Mouse (Mus musculus) heart, embryonic 14.5 days (tissue): ENCODE data around the gene Mrpl52. TPM values are rescaled to one million over a fixed set of nuclear protein-coding genes. Genes with fewer than 3 reads are reported as not detected.

Source experiments
- ATAC-seq: fragments of 200-750 bp; cut with Nextera tagmentation; 2 replicates; pipeline ENCODE4 v1.8.0; 2017; ENCODE audit warnings: low read depth, moderate TSS enrichment; ENCODE audit not compliant: insufficient number of reproducible peaks, insufficient read depth, low FRiP score
- H3K27ac ChIP-seq, 2 experiments: fragments of 200-500 bp in 1 of 2; fragments of 300-500 bp in 1 of 2; sonication (generic) in 1 of 2; replicated peaks in 1 of 2; 2 replicates each; pipeline ENCODE4 v1.5.1; 2012 to 2014; ENCODE audit warnings: low read depth in 2 of 2, low read length in 2 of 2, control low read depth in 1 of 2, mild to moderate bottlenecking in 1 of 2, mixed read lengths in 1 of 2; ENCODE audit not compliant: control insufficient read depth in 1 of 2, insufficient read depth in 1 of 2
- H3K27me3 ChIP-seq: fragments of 300-500 bp; sonication (generic); 2 replicates; pipeline ENCODE4 v1.6.1; 2014; ENCODE audit warnings: mild to moderate bottlenecking, low read length, control low read depth; ENCODE audit not compliant: control insufficient read depth, insufficient read depth
- H3K36me3 ChIP-seq: fragments of 300-500 bp; sonication (generic); 2 replicates; pipeline ENCODE4 v1.6.1; 2014; ENCODE audit warnings: mild to moderate bottlenecking, control low read depth, low read length, mixed read lengths; ENCODE audit not compliant: control insufficient read depth, insufficient read depth
- H3K4me1 ChIP-seq, 2 experiments: fragments of 200-500 bp in 1 of 2; fragments of 300-500 bp in 1 of 2; sonication (generic) in 1 of 2; 2 replicates each; pipeline ENCODE4 v1.6.1; 2012 to 2014; ENCODE audit warnings: low read length in 2 of 2, control low read depth in 1 of 2, mixed read lengths in 1 of 2; ENCODE audit not compliant: control insufficient read depth in 2 of 2, insufficient read depth in 2 of 2
- H3K4me2 ChIP-seq: fragments of 300-500 bp; sonication (generic); 2 replicates; pipeline ENCODE4 v1.6.1; 2014; ENCODE audit warnings: mild to moderate bottlenecking, low read length
- H3K4me3 ChIP-seq, 2 experiments: fragments of 200-500 bp in 1 of 2; fragments of 300-500 bp in 1 of 2; sonication (generic) in 1 of 2; 2 replicates each; pipeline ENCODE4 v1.5.1; 2012 to 2014; ENCODE audit warnings: low read length in 2 of 2, mild to moderate bottlenecking in 2 of 2, control low read depth in 1 of 2, low read depth in 1 of 2, moderate library complexity in 1 of 2; ENCODE audit not compliant: control insufficient read depth in 1 of 2, insufficient read depth in 1 of 2
- H3K9ac ChIP-seq: fragments of 300-500 bp; sonication (generic); 2 replicates; pipeline ENCODE4 v1.6.1; 2014; ENCODE audit warnings: mild to moderate bottlenecking, low read length
- H3K9me3 ChIP-seq: fragments of 300-500 bp; sonication (generic); 2 replicates; pipeline ENCODE4 v1.6.1; 2016; ENCODE audit warnings: low read length, control low read depth; ENCODE audit not compliant: control insufficient read depth
- WGBS: fragments of 180-500 bp; shearing (Covaris S2); extraction: QIAGEN DNeasy Blood & Tissue Kit; methylation state at CpG from one replicate; pipeline ENCODE4 v1.1.7; 2014; 5-methylcytosine and 5-hydroxymethylcytosine counted together
- polyA plus RNA-seq: library from polyadenylated mRNA; unstranded; fragments of >200 nt; fragmentation: Nextera tagmentation; extraction: Ambion mirVana; gene quantifications from 2 replicates; pipeline ENCODE4 v1.2.1, GENCODE M21; 2014

Mrpl52 gene
- polyA plus RNA-seq, 1 experiment from 2014 or later, result 307 TPM

DNA sequence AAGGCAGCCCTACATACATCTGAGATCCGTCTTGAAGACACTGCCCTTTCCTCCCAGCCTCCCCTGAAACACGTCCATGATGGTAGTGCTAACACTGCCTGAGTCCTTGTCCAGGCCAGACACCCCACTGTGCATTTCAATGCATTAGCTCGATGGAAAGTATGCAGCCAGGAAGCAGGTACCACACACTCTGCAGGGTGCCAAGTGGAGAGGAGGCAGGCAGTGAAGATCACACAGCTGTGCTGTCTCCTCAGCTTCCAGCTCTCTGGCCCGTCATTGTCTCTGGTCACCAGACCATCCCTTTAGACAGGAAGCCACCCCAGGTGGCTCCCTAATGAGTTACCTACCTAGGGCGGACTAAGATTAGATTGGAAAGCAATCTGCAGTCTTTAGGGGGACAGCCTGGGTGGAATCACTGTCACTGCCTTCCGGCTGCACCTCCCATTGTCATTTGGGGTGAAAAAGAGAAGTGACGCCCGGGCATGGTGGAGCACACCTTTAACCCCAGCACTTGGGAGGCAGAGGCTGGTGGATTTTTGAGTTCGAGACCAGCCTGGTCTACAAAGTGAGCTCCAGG is 14.6 kb upstream of the Mrpl52 start:
- Histone ChIP-seq H3K4me2 (no peak overlapping the region), H3K27me3 (no peaks in the 10 kb centered on the region), H3K9me3 (no peaks in the 10 kb centered on the region), H3K4me1 (peaks cover 26 to 29% of the 10 kb centered on the region in 2 experiments), H3K4me3 (no peak overlapping the region), H3K36me3 (no peaks in the 10 kb centered on the region), H3K27ac (no peak overlapping the region), H3K9ac (no peak overlapping the region)
- ATAC-seq, result no peak
- 55% methylated on average over 9 of the region's 9 CpGs for WGBS

DNA sequence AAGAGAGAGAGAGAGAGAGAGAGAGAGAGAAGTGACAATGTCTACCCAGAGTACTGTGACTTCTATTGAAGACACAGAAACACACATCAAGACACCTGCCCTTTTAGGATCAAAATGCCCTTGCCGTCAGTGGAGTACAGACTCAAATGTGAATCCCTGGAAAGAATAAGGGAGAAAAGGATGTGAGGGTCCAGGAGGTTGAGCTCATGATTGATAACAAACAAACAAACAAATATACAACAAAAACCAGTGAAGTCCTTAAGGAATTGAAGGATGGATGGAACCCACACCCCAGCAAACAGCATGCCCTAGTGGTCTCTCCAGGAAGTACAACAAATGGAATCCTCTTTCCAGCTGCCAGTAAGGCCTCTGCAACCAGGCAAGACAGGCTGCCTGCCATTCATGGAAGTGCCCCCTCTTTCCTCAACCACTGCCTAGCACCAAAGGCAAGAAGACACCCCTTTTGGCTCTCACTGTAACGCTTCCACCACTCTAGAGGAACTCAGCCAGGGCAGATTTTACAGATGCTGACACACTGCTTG is 14.0 kb upstream of the Mrpl52 start:
- H3K9me3 ChIP-seq, result no peaks in the 10 kb centered on the region
- H3K4me1 ChIP-seq, result peaks cover 31% of the 10 kb centered on the region in 2 experiments
- no peak overlapping the region for H3K4me2 ChIP-seq
- no peaks in the 10 kb centered on the region for H3K36me3 ChIP-seq
- ATAC-seq, result no peak
- no peak overlapping the region for H3K27ac ChIP-seq
- no peaks in the 10 kb centered on the region for H3K27me3 ChIP-seq
- H3K4me3 ChIP-seq, result no peak overlapping the region
- no peak overlapping the region for H3K9ac ChIP-seq
- 43% methylated on average over 2 of the region's 2 CpGs for WGBS

DNA sequence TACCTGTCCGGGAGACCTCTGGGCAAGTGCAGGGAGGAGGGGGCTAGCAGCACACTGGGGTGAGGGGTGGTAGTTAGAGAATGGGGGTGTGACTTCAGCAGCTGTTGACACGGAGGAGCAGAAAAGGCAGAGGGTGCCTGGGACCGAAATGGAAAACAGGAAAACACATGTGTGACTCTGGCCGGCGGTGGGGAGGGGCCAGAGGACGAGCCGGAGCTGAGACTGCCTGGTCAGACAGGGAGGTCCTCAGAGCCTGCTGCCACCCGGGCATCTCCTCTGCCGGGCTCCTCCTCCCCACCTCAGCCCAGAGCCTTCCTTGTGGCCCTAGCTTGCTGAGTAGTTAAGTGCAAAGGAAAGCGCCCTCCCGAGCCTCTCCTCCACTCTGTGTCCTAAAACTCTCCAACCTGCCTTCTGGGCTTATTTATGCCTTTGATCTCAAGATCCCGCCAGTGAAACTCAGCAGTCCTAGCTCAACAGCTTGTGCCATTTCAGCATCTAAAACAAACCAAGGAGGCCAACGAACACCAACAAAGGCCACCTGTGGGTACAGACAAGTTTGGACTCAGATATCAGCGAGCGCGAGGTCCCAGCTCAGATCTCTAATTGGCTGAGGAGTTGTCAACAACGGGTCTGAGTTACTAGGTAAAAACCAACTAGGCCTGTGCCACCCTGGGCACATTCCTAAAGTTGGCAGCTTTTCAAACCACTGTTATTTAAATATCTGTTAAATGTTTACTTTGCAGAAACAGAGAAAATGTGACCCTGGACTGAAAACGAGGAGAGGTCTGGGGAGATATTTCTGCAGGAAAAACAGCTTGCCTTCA is 12.6 kb upstream of the Mrpl52 start:
- H3K9ac ChIP-seq, result peak overlapping the region; percentile 60
- H3K36me3 ChIP-seq, result no peaks in the 10 kb centered on the region
- 16% methylated on average over 18 of the region's 18 CpGs for WGBS
- peaks cover 31 to 33% of the 10 kb centered on the region in 2 experiments for H3K4me1 ChIP-seq
- no peaks in the 10 kb centered on the region for H3K9me3 ChIP-seq
- peak overlapping the region; percentile 57 for H3K4me2 ChIP-seq
- ATAC-seq, result peak; percentile 44; the same call in 1 of the 2 replicates
- peak overlapping the region; percentile 12 to 14; a peak in 2 of 4 replicates for H3K4me3 ChIP-seq
- 0 out of 4 replicates have a peak overlapping the region, but pooled peaks of 1 of the 2 experiments have one; percentile 12 for H3K27ac ChIP-seq
- no peaks in the 10 kb centered on the region for H3K27me3 ChIP-seq

DNA sequence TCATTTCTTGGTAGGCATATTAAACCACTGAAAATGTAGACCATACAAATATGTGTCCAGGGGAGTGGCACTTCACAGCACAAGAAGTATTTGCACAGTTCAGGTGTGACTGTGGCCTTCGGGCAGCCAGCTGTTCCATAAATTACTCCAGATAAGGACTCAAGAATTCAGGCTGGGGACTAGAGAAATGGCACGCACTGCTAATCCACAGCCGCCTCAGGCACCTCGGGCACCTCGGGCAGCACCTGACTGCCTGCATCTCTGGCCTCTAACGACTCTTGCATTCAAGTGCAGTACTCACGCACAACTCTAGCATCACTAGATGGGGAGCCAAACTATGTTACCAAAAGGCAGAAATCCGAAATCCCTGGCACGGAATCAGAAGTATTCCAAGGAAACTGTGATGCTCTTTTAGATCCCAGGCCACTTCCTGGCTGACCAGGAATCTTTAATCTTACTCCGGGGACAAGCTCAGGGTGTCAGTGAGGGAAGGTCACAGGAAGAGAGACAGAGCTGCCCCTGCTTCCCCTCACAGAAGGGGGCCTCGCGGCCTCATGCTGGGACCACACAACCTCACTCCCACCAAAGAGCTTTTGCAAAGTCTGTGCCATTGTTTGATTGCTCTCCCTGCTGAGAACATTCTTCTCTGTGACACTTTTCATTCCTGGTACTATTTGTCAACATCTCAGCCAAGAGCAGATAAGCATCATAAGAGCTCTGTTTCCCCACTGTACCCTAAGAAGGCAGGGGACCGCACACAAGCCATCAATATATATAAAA is 11.3 kb upstream of the Mrpl52 start:
- Histone ChIP-seq H3K9ac (no peak overlapping the region; the same call in 1 of the 2 replicates), H3K4me3 (no peak overlapping the region), H3K4me1 (peaks cover 21 to 24% of the 10 kb centered on the region in 2 experiments), H3K27me3 (no peaks in the 10 kb centered on the region), H3K27ac (no peak overlapping the region), H3K36me3 (no peaks in the 10 kb centered on the region), H3K4me2 (no peak overlapping the region), H3K9me3 (no peaks in the 10 kb centered on the region)
- no peak for ATAC-seq
- WGBS, result 20% methylated on average over 13 of the region's 13 CpGs

DNA sequence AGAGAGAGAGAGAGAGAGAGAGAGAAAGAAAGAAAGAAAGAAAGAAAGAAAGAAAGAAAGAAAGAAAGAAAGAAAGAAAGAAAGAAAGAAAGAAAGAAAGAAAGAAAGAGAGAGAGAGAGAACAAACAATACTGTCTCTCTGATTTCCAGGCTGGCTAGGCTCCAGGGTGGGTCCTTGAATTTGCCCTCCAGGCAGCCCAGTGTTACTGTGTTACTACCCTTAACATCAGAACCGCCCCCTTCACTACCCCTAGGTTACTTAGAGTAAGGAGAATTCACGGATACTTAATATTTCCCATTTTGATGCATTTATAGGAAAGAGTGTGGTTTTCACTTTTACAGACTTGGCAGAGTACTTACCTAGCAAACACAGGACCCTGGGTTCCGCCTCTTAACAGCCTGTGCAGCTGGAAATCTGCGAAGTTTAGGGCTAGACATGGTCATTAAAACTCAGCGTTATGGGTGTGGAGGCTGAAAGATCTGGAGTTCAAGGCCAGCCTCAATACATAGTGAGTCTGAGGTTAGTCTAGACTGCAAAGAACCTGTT is 10.4 kb upstream of the Mrpl52 start:
- H3K4me2 ChIP-seq, result no peak overlapping the region
- H3K27ac ChIP-seq, result 0 out of 4 replicates have a peak overlapping the region, but pooled peaks of 1 of the 2 experiments have one; percentile 2
- H3K36me3 ChIP-seq, result no peaks in the 10 kb centered on the region
- H3K27me3 ChIP-seq, result no peaks in the 10 kb centered on the region
- no peak overlapping the region for H3K9ac ChIP-seq
- no peaks in the 10 kb centered on the region for H3K9me3 ChIP-seq
- WGBS, result 70% methylated on average over 5 of the region's 5 CpGs
- peaks cover 20 to 23% of the 10 kb centered on the region in 2 experiments for H3K4me1 ChIP-seq
- no peak for ATAC-seq
- no peak overlapping the region for H3K4me3 ChIP-seq

DNA sequence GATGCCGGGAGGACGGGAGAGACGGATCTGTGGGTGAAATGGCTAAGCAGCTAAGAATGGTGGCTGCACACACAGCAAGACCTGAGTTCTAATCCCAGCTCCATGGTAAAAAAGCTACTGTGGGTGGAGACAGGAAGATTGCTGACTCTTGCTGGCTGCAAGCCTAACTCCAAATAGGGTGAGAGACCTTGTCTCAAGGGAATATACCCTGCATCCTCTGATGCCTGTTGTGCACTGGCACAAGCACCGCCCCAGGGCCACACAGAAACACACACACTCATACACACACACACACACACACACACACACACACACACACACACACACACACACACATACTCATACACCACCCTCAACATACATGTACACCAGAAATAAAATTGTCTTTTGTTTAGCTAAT is 9.9 kb upstream of the Mrpl52 start:
- H3K9ac ChIP-seq, result no peak overlapping the region
- H3K4me1 ChIP-seq, result peaks cover 20 to 23% of the 10 kb centered on the region in 2 experiments
- no peaks in the 10 kb centered on the region for H3K36me3 ChIP-seq
- H3K27ac ChIP-seq, result 0 out of 4 replicates have a peak overlapping the region, but pooled peaks of 1 of the 2 experiments have one; percentile 2
- H3K9me3 ChIP-seq, result no peaks in the 10 kb centered on the region
- H3K27me3 ChIP-seq, result no peaks in the 10 kb centered on the region
- H3K4me3 ChIP-seq, result no peak overlapping the region
- no peak for ATAC-seq
- WGBS, result 80% methylated on average over 4 of the region's 4 CpGs
- H3K4me2 ChIP-seq, result no peak overlapping the region; the same call in 1 of the 2 replicates

DNA sequence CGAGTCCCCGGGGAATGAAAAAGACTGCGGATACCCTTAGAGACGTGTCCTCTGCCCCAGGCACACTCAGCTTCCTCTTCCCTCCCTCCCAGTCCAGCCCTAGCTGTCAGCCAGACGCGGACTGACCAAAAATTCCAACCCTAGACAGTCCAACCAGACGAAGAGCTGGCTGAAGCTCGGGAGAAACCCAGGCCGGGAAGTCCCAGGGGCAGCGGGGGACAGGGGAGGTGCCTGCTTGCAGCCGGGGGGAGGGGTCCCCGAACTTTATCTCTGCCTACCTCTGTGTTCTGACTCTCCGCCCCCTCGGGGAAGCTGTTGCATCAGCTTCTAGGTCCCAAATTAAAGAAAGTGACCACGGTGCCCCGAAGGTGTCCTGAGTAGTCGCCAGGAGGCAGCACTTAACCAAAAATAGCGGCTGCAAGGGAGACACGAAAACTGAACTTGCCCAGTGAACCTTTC is 9.1 kb upstream of the Mrpl52 start, which contains the start of gene Slc7a7:
Slc7a7 (minus strand) TSS at position 158 of the 459 bp plus-strand sequence.
- H3K9me3 ChIP-seq, result no peaks in the 10 kb centered on the region
- no peaks in the 10 kb centered on the region for H3K27me3 ChIP-seq
- peak within 1 kb of the TSS; percentile 10 to 19; a peak in 2 of 4 replicates for H3K4me3 ChIP-seq
- 5% methylated on average over 19 of the region's 19 CpGs for WGBS
- ATAC-seq, result no peak
- H3K4me2 ChIP-seq, result peak within 1 kb of the TSS; percentile 56
- peak within 1 kb of the TSS; percentile 8; the same call in 1 of the 2 replicates for H3K9ac ChIP-seq
- no peaks in the 10 kb centered on the region for H3K36me3 ChIP-seq
- H3K4me1 ChIP-seq, result peaks cover 20 to 23% of the 10 kb centered on the region in 2 experiments
- H3K27ac ChIP-seq, result 0 out of 4 replicates have a peak within 1 kb of the TSS, but pooled peaks of 1 of the 2 experiments have one; percentile 2
